Mouse (Mus musculus) left cerebral cortex, adult 2 months (tissue): ENCODE data around the gene Vmn1r16. TPM values are rescaled to one million over a fixed set of nuclear protein-coding genes. Genes with fewer than 3 reads are reported as not detected.
"Not testable (repeated sequence)": the region's sequence is repeated elsewhere in the genome, so short reads cannot be mapped to it uniquely, and the experiment has no call there.

ENCODE experiments used
- DNase-seq, 2 experiments: peaks; one replicate each; pipeline ENCODE4 v3.0.0; 2021 to 2022; ENCODE audit warnings: low spot score in 2 of 2, mixed read lengths in 1 of 2; ENCODE audit errors: extremely low spot score in 1 of 2
- H3K27ac ChIP-seq: fragments of 200-600 bp; 2 replicates; pipeline ENCODE4 v1.8.1; 2022
- H3K4me3 ChIP-seq: fragments of 200-600 bp; 2 replicates; pipeline ENCODE4 v1.8.1; 2022
- CTCF ChIP-seq: fragments of 200-600 bp; IDR thresholded peaks from 2 replicates; pipeline ENCODE4 v1.8.1; 2022; ENCODE audit warnings: antibody characterized with exemption, mild to moderate bottlenecking, moderate library complexity
- intact Hi-C: fragments of 180-260 bp; cut with DNase I; formaldehyde crosslinking; loops from one replicate; pipeline ENCODE4 v1.15.1; 2025
- long read RNA-seq, 2 experiments: library from polyadenylated mRNA; stranded (forward); transcript quantifications; one replicate each; pipeline ENCODE4 v2.0.0; 2021; ENCODE audit warnings: borderline mapping rate in 2 of 2
- total RNA-seq, 2 experiments: library from RNA; stranded (reverse); gene quantifications; 2 replicates each; pipeline ENCODE4 v1.2.3; 2021

The Vmn1r16 gene
- total RNA-seq = not detected
- long read RNA-seq, experiment 1 = 0 reads
- long read RNA-seq, experiment 2 = 0 reads

DNA sequence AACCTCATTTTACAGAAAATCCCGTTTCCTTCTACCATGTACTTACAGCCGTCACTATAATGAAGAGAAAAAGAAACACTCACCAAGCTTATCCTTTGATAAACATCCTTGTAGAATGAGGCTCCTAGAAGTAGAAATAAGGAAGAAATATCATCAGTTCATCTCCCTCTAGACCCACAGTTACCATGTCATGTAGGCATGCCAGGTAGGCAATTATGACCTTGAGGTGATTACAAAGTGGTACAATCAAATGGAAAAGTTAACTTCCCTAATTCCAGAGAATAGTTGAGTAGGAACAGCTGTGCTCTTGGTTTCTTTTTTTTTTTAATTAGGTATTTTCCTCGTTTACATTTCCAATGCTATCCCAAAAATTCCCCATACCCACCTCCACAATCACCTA, at the start of gene Vmn1r16:
Gene Vmn1r16, minus strand, starts transcription at position 101 of the 400 bp plus-strand sequence.
- TF ChIP-seq CTCF = no peak
- no peak within 1 kb of the TSS for H3K27ac ChIP-seq
- intact Hi-C loops = no loop called here
- DNase-seq = no peak
- no peak within 1 kb of the TSS for H3K4me3 ChIP-seq

DNA sequence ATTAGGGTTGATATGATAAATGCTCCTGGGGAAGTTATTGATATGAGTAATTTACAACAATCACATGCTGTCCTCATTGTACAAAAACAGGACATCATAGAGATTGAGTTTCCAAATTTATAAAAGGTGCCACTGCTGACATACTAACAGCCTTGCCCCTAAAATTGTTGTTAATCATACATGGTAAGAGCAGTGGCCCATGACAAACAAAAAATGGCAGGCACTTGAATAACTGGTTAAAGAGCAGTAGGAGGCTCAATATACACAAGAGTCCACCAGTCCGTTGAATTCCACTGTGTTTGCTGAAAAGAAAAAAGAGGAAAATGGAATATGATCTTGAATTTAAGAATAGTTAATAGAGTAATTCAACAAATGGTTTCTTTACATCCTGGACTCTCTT, 38.2 kb upstream of the Vmn1r16 start:
- DNase-seq = no peak
- no peak for TF ChIP-seq CTCF
- Histone ChIP-seq H3K27ac (no peak overlapping the region), H3K4me3 (no peak overlapping the region)
- intact Hi-C loops = no loop called here

DNA sequence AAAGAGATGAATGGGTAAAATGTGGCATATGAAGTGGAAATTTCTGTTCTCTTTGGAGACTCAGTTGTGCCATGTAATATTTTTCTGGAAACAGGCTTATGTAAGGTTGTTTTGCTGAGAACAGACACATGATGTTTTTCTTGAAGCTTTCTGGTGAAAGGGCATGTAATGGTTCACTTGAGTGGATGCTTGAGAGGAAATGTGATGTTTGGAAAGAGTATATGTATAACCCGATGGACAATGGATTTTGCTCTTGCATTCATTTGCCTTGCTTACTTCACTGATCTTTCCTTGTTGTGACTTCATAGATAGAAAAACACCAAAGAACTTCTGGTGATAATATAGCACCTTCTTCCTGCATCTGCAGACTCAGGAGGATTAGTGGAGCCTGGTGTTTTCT, 36.6 kb upstream of the Vmn1r16 start:
- H3K4me3 ChIP-seq, DNase-seq, H3K27ac ChIP-seq, intact Hi-C loops: not testable (repeated sequence)

DNA sequence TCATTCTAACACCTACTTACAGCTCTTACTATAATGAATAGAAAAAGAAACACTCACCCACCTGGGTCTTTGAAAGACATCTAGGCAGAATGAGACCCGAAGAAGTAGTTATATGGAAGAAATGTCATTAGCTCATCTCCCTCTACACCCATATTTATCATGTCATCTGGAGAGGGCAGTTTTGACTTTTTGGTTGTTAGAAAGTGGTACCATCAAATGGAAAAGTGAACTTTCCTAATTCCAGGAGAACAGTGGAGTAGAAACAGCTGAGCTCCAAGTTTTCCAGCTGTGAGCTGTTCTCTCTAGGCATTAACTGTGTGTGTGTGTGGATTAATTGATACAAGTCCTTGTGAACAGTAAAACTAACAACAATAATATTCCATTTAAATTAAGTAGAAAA, 34.3 kb upstream of the Vmn1r16 start, which contains the start of gene Vmn1r17:
Gene Vmn1r17, minus strand, starts transcription at position 101 of the 400 bp plus-strand sequence.
- TF ChIP-seq CTCF = no peak
- no peak within 1 kb of the TSS for H3K4me3 ChIP-seq
- intact Hi-C loops = no loop called here
- H3K27ac ChIP-seq = no peak within 1 kb of the TSS
- no peak for DNase-seq

DNA sequence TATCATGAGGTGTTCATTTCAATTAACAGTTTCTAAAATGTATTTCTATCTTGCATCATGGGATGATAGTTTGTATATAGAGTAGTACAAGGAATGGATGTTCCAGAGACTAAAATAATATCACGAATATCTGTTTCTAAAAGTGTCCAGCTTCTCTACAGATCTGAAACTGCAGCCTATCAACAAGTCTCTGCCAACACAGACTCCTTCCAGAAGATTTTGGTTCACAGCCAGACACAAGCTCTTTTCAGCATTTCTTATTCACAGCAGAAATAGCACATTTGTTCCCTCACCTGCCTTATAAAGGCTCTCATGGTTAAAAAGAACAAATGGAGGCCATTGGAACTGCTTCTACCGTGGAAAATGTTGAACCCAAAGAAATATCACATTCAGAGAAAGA, 27.6 kb upstream of the Vmn1r16 start:
- H3K4me3 ChIP-seq = no peak overlapping the region
- DNase-seq = no peak
- intact Hi-C loops = no loop called here
- no peak overlapping the region for H3K27ac ChIP-seq
- TF ChIP-seq CTCF = no peak

DNA sequence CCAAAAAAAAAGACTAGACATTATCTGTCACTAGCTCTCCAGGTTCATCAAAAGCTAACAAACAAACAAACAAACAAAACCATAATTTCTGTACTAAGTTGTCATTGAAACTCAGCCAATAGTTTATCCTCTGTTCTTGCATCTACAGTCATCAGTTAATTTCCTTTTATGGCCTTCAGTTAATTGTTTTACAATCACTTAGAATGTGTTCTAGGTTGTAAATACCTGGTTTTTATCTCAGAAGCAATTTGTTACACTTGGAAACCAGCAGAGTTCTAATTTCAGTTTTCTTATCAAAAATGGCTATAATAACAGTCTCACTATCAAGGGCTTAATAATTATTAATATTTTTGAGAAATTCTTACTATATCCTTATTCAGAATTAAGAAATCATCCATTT, 3.1 kb downstream of the Vmn1r16 start:
- Histone ChIP-seq H3K27ac (no peak overlapping the region), H3K4me3 (no peak overlapping the region)
- TF ChIP-seq CTCF = no peak
- intact Hi-C loops = no loop called here
- DNase-seq = no peak

DNA sequence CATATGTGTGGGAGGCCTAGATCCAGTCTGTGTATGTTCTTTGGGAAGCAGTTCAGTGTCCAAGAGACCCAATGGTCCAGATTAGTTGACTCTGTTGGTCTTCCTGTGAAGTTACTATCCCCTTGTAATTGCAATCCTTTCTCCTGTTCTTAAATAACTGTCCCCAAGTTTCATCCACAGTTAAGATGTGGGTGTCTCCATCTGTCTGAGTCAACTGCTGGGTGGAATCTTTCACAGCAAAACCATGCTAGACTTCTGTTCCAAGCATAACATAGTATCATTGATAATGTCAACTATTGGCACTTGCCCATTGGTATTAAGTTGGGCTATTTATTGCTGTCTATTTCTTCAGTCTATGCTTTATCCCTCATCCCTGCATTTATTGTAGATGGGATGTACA, 50.3 kb downstream of the Vmn1r16 start:
- no peak for TF ChIP-seq CTCF
- Histone ChIP-seq H3K27ac (no peak overlapping the region), H3K4me3 (no peak overlapping the region)
- intact Hi-C loops = no loop called here
- DNase-seq = no peak

DNA sequence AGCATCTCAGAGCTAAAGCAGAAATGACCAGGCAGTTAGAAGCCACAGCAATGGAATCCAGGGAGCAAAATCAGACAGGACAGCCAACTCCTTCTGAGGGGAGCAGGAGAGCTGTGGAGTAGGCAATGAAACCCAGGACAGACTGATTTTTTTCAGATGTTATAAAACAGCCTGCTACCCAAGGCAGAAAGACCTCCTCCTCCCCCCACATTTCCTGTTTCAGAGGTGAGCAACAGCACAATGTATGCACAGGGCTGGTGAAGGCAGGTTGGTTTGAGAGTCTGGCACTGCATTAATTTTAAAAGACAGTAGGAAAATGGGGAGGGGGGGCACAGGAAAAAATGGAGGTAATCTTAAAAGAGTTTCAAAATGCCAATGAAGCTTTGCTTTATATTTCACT, 56.8 kb downstream of the Vmn1r16 start:
- Histone ChIP-seq H3K27ac (no peak overlapping the region), H3K4me3 (no peak overlapping the region)
- no peak for TF ChIP-seq CTCF
- DNase-seq = no peak
- intact Hi-C loops = no loop called here

DNA sequence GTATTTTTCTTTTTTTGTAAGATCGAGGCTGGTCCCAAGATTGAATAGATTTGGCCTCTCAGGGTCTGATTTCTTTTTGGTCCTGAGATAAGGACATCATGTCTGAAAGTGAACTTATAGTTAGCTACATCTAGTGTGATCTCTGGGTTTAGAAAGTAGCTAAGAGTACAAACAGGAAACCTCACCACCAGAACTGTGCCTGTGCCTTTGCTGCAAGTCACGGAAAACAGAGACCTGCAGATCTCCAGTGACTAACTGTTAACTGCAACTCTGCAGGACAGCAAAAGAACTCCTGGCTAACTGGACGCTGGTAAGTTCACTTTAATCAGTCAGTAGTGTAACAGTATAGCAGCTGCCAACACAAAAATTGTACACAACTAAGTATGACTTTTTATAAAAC, 57.4 kb downstream of the Vmn1r16 start:
- DNase-seq = no peak
- intact Hi-C loops = no loop called here
- no peak for TF ChIP-seq CTCF
- no peak overlapping the region for H3K4me3 ChIP-seq
- H3K27ac ChIP-seq = no peak overlapping the region

Other genes with a start within 250 kb of the Vmn1r16 start
- gene Vmn1r10, start 220.0 kb downstream of the Vmn1r16 start, total RNA-seq = not detected
- gene Vmn1r11, start 196.0 kb downstream of the Vmn1r16 start, total RNA-seq = not detected
- not detected for gene Vmn1r12, start 172.6 kb downstream of the Vmn1r16 start, total RNA-seq
- gene Vmn1r13, start 126.2 kb downstream of the Vmn1r16 start, total RNA-seq = not detected
- gene Vmn1r14, start 97.8 kb downstream of the Vmn1r16 start, total RNA-seq = not detected
- not detected for gene Vmn1r15, start 71.5 kb downstream of the Vmn1r16 start, total RNA-seq
- not detected for gene Vmn1r17, start 34.2 kb upstream of the Vmn1r16 start, total RNA-seq
- not detected for gene Vmn1r18, start 66.3 kb upstream of the Vmn1r16 start, total RNA-seq
- gene Vmn1r19, start 74.3 kb upstream of the Vmn1r16 start, total RNA-seq = not detected
- not detected for gene Vmn1r20, start 99.4 kb upstream of the Vmn1r16 start, total RNA-seq
- gene Ppm1k, start 206.0 kb upstream of the Vmn1r16 start, total RNA-seq = 10 to 100 TPM; 77.1 to 78.1 TPM